Mouse (Mus musculus) MEL-GATA-1-ER (cell line): Measurements from ENCODE around the gene Myb.
"Not testable (repeated sequence)": the region's sequence is repeated elsewhere in the genome, so short reads cannot be mapped to it uniquely, and the experiment has no call there.

Experiments used
- DNase-seq: peaks from one replicate; pipeline ENCODE4 v3.0.0-alpha.2; 2012; ENCODE audit warnings: low read depth; ENCODE audit errors: extremely low read depth

The Myb gene

DNA sequence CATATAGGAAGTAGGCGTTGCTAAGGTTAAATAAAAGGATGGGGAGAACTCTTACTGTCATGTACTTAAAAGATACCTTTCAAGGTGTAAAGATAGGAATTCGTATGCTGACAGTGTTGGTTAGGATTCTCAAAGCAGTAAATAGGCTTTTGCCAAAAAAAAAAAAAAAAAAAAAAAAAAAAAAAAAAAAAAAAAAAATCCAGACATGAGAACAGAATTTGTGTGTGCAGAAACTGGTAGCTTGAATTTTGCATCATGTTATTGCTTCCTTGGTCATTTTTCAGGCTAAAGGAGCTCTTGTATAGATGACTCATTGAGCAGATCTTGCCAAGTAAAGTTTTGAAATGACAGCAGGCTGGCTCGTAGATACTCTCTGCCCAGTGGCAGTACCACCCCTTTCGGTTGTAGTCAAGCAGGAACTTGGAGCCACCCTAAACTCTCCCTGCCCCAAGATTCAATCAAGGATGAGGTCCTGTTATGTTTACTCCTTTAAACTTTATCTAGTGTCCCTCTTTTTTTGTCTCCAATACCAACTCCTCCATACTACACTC lies 11.9 kb upstream of the Myb start:
- no peak for DNase-seq

DNA sequence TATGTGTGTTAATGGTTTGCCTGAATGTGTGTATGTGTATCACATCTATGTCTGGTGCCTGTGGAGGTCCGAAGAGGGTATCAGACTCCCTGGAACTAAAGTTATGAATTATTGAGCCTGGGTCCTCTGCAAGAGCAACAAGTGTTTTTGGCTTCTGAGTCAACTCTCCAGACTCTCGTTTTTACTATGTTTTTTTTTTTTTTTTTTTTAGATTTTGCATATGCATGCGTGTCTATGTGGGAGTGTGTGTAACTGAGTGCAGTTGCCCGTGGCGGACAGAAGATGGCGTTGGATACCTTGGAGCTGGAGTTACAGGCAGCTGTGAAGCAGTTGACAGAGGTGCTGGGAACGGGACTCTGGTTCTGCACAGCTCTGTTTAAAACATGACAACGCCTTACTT lies 7.7 kb upstream of the Myb start:
- no peak for DNase-seq

DNA sequence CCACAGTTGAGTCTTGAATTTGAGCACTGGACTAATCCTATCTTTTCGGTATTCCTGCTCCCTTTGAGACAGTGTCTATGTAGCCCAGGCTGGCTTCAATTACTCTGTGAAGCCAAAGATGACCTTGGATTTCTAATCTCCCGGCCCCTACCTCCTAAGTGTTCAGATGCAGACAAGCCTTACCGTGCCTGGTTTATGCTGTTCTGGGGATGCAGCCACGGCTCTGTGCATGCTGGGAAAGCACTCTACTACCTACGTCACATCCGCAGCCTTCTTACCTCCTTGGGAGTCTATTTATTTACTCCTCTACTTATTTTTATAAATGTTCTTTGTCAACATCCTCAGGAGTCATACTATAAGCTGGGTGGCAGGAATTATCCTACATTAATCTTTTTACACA lies 7.1 kb upstream of the Myb start:
- DNase-seq = no peak

DNA sequence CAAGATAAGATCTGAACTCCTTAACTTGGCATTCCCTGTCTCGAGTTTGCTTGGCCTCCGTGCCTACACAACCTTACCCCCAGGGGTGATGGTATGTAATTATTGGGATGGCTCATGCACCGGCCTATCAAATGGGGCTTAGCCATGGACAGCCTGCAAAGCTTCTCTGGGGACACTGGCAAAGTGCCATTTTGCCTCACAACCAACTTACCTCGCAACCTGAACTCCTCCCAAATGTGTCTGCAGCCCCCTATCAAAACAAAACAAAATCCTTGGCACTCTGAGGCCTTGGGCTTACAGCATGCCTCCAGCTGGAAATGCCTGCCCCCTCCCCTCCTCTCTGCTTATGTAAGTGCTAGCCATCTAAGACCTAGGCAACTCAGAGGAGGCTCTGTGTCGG lies 6.4 kb upstream of the Myb start:
- no peak for DNase-seq

DNA sequence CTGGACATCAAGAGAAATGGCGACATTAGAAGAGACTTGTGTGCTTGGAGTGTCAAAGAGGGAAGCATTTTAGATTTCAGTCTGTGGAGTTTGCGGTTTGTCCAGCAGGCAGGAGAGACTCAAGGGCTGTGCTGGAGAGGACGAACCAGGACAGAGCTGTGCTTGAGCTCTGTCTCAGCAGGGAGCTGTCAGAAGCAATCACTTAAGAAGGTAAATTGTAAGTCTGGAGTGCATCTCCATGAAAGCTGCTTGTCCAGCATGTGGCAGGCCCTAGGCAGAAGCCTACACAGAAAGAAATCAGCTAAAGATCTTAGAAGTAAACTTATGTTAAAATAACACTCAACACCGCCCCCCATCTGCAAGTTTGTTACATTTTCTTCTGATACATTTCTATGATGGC lies 4.6 kb upstream of the Myb start:
- no peak for DNase-seq

DNA sequence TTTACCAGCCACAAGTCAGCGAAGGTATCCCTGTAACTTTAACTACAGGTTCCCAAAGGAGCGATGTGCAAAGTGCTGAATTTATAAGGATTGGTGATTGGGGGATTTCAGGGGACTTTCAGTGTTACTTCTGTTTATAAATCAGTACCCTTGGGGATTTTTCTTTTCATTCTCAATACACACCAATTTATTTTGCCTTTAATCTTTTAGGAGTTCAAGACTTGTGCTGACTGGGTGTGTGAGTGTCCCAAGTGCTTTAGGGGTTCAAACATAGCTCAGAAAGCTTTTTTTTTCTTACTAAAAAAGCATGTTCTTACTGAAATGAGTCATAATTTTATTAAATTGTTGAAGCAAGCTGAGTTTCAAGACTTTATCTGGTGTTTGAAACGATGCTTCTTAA lies 1.3 kb upstream of the Myb start:
- no peak for DNase-seq

DNA sequence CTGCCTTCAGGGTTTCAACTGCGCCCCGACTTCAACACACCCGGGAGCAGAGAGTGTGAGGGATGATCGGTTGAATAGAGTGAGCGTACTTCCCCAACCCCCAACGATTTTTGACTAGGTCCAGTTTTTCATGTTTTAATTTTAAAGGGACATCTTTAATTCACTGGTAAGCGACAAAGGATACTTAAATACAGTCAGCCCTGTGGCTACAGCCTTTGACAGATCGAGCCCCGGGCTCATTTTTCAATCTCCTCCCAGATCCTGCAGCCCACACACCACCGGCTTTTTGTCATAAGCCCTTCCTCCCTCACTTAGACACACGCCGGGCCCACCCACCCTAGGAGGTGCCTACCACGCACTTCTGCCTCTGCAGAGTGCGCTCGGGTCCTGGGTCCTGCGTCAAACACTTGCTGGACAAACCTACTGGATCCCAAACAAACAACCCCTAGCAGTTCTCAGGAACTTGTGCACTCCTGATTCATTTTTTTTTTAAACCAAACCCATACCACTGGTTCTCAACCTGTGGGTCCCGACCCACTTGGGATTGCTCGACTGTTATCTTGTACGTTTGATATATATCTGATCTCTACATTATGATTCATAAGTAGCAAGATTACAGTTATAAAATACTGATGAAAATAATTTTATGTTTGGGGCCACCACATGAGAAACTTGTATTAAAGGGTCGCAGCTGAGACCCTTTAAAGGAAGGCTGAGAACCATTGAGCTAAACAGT lies 743 bp upstream of the Myb start:
- DNase-seq = no peak

DNA sequence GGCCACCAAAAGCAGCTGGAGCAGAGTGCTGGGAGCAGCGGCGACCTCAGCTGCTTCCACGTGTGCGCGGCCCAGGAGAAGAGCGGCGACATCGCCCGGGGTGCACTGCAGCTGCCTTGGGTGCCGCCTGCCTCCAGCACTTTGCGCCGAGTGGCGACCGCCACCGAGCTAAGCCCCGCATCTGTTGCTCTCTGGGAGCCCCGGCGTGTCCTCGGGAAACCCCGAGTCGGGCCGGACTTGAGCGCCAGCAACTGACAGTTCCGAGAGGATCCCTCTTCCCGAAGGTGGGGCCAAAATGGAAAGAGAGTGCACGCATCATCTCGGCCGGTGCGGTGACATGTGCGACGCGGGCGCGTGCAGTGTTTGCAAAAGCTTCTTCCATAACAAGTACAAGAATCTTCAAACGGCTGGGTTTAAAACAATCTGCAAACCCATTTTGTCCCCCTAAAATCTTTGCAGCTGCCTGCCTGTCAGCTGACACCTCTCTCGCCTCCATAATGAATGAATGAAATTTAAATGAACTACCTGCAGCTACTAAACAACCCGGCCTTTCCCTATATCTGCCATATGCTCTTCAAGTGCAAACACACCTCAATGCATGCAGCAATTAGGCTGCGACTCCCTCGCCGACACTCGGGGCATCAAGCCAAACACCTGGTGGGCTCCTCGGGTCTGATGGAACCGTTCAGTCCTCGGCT lies 938 bp downstream of the Myb start:
- DNase-seq = no peak

DNA sequence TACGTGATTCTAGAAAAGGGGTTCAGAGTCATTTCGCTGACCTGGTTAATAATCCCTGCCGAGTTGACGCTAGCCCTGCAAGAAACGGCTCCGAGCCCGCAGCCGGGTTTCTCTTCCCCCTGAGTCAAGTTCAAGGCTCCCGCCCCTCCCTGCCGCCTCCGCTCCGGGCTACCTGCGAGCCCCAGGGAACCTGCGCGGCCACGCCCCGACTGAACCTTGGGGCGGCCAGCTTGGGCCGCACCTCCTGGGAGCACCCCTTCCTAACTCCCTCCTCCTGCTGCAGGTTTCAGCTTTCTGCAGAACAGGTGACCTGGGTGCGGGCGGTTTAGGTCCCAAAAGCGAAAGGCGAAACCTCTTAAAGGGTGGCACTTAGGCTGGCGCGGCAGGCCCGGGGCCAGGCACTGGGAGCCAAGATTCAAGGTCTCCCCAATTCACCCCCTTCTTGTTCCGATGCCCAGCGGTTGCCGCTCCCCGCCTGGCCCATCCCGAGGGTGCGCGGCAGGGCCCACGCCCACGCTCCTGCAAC lies 1.8 kb downstream of the Myb start:
- no peak for DNase-seq

DNA sequence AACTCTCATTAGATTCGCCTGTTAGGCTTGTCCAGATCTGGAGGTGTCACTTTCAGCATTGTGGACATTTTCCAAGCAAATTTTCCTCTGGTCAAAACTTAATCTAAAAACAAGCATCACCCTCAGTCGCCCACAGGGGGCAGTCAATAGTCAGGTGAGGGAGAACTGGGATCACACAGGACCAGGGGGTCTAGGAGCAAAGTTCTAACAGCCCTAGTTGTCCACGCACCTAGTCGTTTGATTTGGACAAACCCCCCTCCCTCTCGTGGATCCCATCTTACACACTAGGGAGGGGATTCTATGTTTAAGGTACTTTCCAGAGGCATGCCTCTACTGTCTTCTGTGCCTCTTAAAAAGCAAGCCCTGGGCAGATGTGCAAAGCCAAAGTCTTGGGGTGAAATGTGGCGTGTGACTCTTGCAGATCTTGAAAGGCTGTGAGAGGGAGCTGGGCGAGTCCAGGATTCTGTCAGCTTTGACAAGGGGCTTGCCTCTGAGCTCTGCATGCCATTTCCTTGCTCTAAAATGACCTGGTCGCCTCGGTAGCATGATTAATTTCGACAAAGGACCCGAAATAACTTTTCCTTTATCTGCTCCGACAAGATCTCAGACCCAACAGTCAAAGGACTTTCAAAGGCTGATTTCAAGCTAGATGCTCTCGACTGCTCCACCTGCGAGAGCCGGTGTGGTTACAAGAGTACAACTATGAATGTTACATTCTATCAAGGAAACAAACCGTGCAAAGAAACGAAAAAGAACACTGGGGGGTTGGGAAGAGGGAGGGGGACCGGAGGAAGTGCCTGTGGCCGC lies 2.5 kb downstream of the Myb start:
- DNase-seq = peak; percentile 61

DNA sequence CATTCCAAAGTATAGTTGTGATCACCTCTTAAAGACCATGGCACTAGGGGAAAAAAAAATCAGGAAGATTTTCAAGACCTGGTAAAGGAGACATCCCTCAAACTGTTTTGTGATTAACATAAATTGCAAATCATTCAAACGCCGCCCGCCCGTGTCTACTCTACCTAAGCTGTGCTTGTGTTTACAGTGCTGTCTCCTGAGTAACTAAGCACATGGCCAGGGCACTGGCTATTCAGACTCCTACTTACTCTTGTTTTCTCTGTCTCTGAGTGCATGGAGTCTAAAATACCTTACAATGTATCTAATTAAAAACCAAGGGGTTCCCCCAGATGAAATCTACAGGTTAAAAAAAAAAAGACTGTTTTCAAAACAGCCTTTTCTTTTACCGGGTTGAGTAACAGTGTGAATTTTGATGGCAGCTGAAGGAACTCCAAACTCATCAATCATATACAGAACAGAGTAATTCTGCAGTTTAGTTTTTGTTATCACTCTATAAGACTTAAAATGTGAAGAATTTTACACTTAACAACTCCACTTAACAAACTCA lies 3.8 kb downstream of the Myb start:
- DNase-seq = no peak

DNA sequence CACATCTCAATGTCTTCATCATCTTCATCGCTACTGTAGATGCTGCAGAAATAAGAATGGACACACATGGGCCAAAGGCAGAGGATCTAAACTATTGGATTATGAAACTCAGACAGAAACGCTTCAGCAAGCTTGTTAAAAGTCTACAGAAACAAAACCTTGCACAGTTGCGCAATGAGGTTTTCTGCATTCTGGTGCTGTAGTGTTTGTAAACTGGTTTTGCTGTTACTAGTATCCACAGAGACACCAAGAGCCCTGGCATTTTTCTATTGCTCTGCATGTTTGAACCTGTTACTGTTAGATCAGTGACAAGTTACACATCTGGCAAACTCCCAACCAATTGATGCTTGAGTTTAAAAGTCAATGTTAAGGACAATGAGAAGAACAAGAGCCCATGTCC lies 4.4 kb downstream of the Myb start:
- no peak for DNase-seq

DNA sequence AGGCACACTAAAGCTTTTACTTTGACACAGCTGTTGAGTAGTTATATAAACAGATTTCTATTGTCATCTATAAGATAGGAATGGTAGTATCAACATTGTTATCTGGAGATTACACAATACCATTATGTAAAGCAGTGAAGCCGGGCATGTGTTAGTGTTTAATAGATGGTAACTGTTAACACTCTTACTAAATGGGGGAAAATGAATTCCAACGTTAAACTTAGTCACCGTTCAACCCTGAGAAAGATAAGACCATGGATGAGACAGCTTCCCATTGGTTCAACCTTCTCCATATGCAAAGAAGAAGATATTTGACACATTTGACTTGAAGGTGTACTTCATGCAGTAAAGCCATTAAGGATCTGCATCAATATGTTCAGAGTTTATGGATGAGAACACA lies 5.9 kb downstream of the Myb start:
- no peak for DNase-seq

DNA sequence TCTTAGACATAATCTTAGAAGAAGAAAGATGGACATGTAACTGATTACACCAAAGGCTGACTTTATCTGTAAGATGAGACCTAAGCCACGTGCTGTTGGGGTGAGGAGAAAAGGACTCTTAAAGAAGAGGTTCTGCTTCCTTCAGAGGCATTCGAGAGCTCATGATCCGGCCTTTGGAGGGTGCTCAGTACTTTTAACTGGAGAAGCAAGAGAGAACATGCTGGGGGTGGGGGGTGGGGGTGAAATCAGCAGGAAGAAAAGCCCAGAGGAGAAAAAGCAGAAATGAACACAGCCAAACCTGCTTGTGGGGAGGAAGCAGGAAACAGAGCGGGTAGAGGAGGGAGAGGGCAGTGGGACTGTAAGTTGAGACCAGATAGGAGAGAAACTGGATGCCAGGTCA lies 7.4 kb downstream of the Myb start:
- peak; percentile 54 for DNase-seq

DNA sequence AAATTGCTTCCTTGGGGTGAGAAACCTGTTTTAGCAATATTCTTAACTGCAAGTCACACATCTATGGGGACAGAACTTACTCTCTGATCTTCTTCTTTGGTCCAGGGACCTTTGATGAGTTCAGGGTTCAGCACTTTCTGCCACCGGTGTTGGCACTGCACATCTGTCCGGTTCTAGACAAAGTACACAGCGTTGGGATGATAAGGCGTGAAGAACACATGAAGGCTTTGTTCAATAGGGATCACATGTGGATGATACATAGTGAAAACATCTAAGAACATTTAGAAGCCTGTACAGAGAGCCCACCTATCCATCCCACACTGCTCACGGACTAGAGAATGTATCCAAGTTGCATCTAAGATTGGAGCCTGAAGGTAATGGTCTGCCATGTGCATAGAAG lies 8.0 kb downstream of the Myb start:
- DNase-seq = no peak

DNA sequence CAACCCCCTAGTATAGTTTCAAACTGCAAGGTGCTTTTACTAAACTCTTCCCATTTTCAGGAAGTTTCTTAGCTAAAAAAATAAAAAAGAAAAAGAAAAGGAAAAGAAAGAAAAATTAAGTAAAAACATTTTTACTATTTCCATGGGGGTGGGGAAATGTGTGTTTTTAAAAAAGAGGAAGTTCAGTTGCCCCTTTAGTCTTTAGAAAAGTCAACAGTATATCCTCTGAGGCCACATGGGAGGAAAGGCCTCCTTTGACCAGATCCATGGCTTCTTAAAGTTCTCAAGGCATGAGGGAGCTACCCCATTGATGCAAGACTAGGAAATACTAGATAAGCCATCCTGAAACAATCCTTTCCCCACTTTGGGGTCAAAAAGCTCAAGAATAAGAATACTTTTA lies 9.5 kb downstream of the Myb start:
- no peak for DNase-seq

DNA sequence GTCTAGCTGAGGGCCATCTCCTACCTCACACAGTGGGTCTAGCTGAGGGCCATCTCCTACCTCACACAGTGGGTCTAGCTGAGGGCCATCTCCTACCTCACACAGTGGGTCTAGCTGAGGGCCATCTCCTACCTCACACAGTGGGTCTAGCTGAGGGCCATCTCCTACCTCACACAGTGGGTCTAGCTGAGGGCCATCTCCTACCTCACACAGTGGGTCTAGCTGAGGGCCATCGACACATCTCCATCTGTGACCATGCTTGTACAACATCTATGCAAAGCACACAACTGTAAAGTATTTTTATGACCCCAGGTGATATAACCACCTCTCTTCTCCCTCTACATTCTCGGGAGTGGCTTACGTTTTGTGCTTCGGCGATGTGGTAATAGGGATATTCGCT lies 10.8 kb downstream of the Myb start:
- not testable (repeated sequence) for DNase-seq

DNA sequence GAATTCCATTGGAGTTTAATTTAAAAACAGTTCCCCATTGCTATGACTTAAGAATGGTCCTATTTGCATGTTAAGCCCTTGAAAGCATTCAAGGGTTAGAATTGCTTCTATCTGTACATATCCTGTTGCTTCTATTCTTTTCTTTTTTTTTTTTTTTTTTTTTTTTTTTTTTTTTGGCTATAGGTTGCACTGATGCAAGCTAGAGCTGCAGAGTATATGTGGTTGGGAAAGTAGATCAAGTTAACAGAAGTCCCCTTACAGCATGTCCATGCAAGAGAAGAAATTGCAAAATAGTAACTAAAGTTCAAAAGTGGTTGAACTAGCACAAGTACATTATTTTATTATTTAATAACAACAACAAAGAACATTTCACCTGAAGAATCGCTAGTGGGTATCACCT lies 14.1 kb downstream of the Myb start:
- no peak for DNase-seq

DNA sequence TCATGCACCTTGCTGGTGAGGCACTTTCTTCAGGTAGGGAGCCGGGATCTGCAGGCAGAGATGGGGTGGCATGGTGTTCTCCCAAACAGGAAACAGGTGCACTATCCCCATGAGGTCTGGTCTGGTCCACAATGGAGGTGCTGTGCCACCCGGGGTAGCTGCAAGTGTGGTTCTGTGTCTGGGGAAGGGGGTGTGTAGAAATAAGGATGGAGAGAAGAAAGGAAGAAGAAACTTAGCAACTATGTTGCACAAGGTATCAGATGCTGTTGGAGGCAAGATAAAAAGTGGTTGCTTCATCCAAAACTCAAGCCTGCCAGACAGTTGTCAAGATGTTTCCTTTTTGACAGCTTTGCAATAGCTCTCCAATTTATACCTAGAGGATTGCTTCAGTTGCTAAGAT lies 14.5 kb downstream of the Myb start:
- no peak for DNase-seq

DNA sequence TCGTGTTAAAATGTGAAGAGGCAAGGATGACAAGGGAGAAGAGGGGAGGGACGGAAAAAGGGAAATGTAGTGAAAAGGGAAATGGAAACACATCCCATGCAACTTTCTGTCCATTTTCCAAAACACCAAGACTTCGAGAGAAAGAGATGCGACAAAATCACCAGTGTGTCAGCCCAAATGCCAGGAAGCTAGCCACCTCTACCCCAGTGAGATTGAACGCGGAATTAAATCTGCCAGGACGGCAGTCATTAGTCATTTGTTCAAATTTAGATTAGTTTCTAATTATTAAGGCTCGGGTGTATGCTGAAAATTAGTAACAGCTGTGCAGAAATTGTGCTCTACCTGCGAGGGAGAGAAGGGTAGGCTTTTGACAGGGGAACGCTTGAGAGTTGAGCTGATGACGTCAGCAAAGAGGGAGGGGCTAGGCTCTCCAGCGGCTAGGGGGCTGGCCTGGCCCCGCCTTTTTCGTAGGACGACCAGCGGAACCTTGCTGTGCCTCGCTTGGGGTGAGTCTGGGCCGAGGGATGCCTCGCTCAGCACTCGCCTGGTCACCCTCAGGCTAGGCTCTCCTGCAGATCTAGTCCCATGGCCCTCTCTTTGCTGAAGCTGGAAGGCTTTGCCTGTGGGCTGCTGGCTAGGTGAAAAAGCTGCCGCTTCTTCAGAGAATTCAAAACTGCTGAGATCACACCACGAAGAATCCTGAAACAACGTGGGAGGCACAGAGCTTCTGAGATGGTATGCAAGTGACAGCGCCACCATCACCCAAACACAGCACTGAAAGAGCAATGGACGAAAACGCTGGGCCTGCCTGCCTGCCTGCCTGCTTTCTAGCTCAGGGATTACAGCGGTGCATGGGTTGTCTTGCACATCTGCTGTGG lies 15.9 kb downstream of the Myb start:
- DNase-seq = no peak

DNA sequence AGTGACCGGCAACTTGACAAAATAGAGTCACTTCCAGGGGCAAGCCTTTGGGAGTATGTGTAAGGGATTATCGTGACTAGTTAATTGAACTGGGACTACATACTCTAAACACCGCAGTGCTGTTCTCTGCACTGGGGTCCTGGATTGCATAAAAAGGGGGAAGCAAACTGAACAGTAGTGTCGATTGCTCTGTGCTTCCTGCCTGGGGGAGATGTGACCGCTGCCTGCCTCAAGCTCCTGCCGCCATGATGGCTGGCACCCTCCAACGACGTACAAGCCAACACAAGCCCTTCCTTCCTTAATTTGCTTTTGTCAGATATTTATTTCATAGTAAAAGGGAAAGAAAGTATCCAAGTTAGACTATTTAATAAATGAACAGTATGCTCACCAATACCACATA lies 25.5 kb downstream of the Myb start:
- DNase-seq = no peak
